Mouse (Mus musculus): ENCODE data around the gene Rcc1l.

DNA sequence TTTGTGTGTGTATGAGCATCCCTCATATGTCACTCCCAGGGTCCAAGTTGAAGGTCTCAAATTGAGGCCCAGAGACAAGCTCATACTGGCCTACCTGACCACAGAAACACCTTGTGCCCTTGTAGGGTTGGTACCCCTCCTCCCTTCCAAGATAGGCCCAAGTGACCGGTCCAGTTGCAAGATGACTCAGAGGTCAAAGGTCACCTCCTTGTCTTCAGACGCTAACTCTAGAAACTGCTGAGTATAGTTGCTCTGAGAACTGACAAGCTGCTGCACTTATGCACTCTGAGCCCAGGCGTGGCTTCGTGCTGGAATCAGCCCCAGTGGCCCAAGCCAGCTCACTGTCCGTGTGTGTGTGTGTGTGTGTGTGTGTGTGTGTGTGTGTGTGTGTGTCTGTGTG lies 74.7 kb downstream of the Rcc1l start:
- TF ChIP-seq MAFK (IDR thresholded peaks at IDR 0.05; ENCODE audit: insufficient read depth, low read depth, low read length), result no peak
- no peak for TF ChIP-seq ZC3H11A (IDR thresholded peaks at IDR 0.05; ENCODE audit: borderline replicate concordance, low read depth, low read length)
- TF ChIP-seq ZNF384 (IDR thresholded peaks at IDR 0.05; ENCODE audit: low read depth, low read length), result no peak
